Mouse (Mus musculus) liver, embryonic 15.5 days (tissue): ENCODE results near the gene Arhgef19. TPM values are rescaled to one million over a fixed set of nuclear protein-coding genes. Genes with fewer than 3 reads are reported as not detected.

Source experiments
- ATAC-seq: fragments of 200-750 bp; cut with Nextera tagmentation; 2 replicates; pipeline ENCODE4 v1.8.0; 2017; ENCODE audit warnings: moderate number of reproducible peaks, mild to moderate bottlenecking, moderate library complexity; ENCODE audit not compliant: insufficient read depth
- H3K27ac ChIP-seq: fragments of 300-500 bp; sonication (generic); replicated peaks from 2 replicates; pipeline ENCODE4 v1.5.1; 2015; ENCODE audit warnings: mild to moderate bottlenecking, inconsistent platforms
- H3K27me3 ChIP-seq: fragments of 300-500 bp; sonication (generic); 2 replicates; pipeline ENCODE4 v1.6.1; 2015; ENCODE audit warnings: mild to moderate bottlenecking, inconsistent platforms
- H3K36me3 ChIP-seq: fragments of 300-500 bp; sonication (generic); replicated peaks from 2 replicates; pipeline ENCODE4 v1.6.1; 2015; ENCODE audit warnings: moderate library complexity, mild to moderate bottlenecking, inconsistent platforms
- H3K4me1 ChIP-seq: fragments of 300-500 bp; sonication (generic); replicated peaks from 2 replicates; pipeline ENCODE4 v1.6.1; 2015; ENCODE audit warnings: inconsistent platforms
- H3K4me2 ChIP-seq: fragments of 300-500 bp; sonication (generic); 2 replicates; pipeline ENCODE4 v1.6.1; 2015; ENCODE audit warnings: moderate library complexity, mild to moderate bottlenecking, inconsistent platforms
- H3K4me3 ChIP-seq: fragments of 300-500 bp; sonication (generic); replicated peaks from 2 replicates; pipeline ENCODE4 v1.5.1; 2015; ENCODE audit warnings: mild to moderate bottlenecking, inconsistent platforms
- H3K9ac ChIP-seq: fragments of 300-500 bp; sonication (generic); 2 replicates; pipeline ENCODE4 v1.6.1; 2015; ENCODE audit warnings: moderate library complexity, mild to moderate bottlenecking, inconsistent platforms
- H3K9me3 ChIP-seq: fragments of 300-500 bp; sonication (generic); replicated peaks from 2 replicates; pipeline ENCODE4 v1.6.1; 2016; ENCODE audit warnings: inconsistent platforms
- WGBS: fragments of 180-500 bp; shearing (Covaris S2); methylation state at CpG from one replicate; pipeline ENCODE4 v1.1.7; 2015; ENCODE audit warnings: mixed read lengths; ENCODE audit not compliant: insufficient replicate concordance; 5-methylcytosine and 5-hydroxymethylcytosine counted together
- polyA plus RNA-seq: library from polyadenylated mRNA; unstranded; fragments of >200 nt; fragmentation: Nextera tagmentation; extraction: Ambion mirVana; gene quantifications from 2 replicates; pipeline ENCODE4 v1.2.1, GENCODE M21; 2015

Gene Arhgef19
- polyA plus RNA-seq, 1 experiment from 2014 or later, result 1.5 TPM

DNA sequence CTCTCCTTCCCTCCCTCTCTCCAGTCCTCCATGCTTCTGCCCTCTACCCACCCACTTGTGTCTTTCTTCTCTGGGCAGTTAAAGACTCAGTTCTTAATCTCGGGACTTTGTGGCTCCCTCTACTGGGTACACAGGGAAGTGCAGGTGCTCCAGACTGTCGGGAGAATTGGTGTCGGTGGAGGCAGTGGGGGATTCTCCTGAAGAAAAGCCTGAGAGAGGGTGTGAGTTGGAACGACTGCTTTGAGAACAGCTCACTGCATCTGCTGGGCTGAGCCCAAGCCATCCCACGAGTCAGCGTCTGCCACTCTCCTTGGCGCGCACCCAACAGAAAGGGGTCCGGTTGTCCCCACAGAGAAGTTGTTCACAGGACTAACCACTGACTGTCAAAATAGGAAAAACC is 28.5 kb downstream of the Arhgef19 start:
- peaks cover 5% of the 10 kb centered on the region; the same call in 1 of the 2 replicates for H3K4me1 ChIP-seq
- H3K36me3 ChIP-seq, result no peaks in the 10 kb centered on the region
- ATAC-seq, result no peak
- peaks cover 4% of the 10 kb centered on the region; the same call in 1 of the 2 replicates for H3K27me3 ChIP-seq
- H3K4me3 ChIP-seq, result no peak overlapping the region
- H3K9ac ChIP-seq, result no peak overlapping the region
- H3K27ac ChIP-seq, result no peak overlapping the region
- H3K9me3 ChIP-seq, result no peaks in the 10 kb centered on the region
- WGBS, result 33% methylated on average over 9 of the region's 9 CpGs
- no peak overlapping the region for H3K4me2 ChIP-seq

- Histone ChIP-seq H3K4me3 (no peak overlapping the region), H3K4me2 (no peak overlapping the region), H3K9ac (no peak overlapping the region), H3K27me3 (peaks cover 7% of the 10 kb centered on the region; the same call in 1 of the 2 replicates), H3K4me1 (peaks cover 5% of the 10 kb centered on the region; the same call in 1 of the 2 replicates), H3K36me3 (no peaks in the 10 kb centered on the region), H3K27ac (no peak overlapping the region), H3K9me3 (no peaks in the 10 kb centered on the region)
- WGBS, result 40% methylated on average over 4 of the region's 4 CpGs
- ATAC-seq, result no peak
Observed at GRCm38 (mm10) chr4:141268350-141268749, 29.1 kb downstream of the Arhgef19 start.

DNA sequence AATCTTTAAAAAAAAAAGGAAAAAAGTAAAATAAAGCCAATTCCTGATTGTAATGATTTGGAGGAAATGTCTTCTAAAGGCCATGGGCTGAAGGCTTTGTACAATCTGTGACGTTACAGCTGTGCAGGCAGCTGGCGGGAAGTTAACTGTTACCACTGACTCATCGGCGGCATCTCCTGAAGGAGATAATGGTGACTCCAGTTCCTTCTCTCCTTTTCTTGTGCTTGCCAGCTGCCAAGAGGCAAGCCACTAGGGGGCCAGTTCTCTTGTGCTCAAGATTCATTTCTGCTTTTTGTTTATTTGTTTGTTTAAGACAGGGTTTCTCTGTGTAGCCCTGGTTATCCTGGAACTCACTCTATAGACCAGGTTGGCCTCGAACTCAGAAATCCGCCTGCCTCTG is 29.8 kb downstream of the Arhgef19 start:
- 31% methylated on average over 6 of the region's 6 CpGs for WGBS
- Histone ChIP-seq H3K4me1 (peaks cover 9% of the 10 kb centered on the region; the same call in 1 of the 2 replicates), H3K27ac (no peak overlapping the region), H3K9ac (no peak overlapping the region), H3K9me3 (no peaks in the 10 kb centered on the region), H3K4me2 (no peak overlapping the region), H3K36me3 (no peaks in the 10 kb centered on the region), H3K4me3 (no peak overlapping the region), H3K27me3 (peaks cover 7% of the 10 kb centered on the region; the same call in 1 of the 2 replicates)
- ATAC-seq, result no peak

DNA sequence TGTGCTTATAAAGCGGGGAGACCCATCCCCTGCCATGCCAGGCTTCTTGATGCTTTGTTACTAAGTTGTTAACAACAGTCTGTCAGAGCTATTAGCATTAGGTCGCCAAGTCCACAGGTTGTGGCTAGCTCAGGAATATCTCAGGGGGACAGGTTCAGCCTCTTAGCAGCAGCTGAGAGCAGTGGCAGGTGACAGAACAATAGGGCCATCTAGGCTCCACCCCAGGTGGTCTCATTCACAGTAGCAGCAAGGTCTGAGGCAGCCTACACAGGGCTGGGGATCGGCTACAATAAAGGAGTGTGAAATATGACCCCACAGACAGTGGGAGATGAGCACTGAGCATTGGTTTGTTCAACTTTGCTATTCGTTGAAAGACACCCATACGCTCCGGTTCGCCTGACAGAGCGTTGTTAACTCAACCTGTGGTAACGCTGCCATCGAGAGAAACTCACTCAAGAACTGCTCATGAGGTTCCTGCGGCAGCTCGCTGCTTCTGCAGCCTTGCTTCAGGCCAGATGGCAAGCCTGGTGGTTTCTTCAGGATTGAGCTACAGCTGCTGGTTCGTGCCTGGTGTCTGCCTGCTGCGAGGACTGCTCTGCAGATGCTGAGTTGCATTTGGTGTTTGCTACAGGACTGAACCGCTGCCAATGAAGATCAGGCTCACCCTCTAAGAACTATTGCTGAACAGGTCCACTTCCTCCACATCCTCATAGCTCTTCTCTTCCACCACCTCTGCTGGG is 31.1 kb downstream of the Arhgef19 start:
- peaks cover 15% of the 10 kb centered on the region; the same call in 1 of the 2 replicates for H3K4me1 ChIP-seq
- no peaks in the 10 kb centered on the region for H3K9me3 ChIP-seq
- WGBS, result 61% methylated on average over 15 of the region's 15 CpGs
- H3K4me3 ChIP-seq, result no peak overlapping the region
- H3K36me3 ChIP-seq, result no peaks in the 10 kb centered on the region
- no peak for ATAC-seq
- H3K4me2 ChIP-seq, result no peak overlapping the region
- H3K27ac ChIP-seq, result no peak overlapping the region
- H3K9ac ChIP-seq, result no peak overlapping the region
- peaks cover 11% of the 10 kb centered on the region; the same call in 1 of the 2 replicates for H3K27me3 ChIP-seq

DNA sequence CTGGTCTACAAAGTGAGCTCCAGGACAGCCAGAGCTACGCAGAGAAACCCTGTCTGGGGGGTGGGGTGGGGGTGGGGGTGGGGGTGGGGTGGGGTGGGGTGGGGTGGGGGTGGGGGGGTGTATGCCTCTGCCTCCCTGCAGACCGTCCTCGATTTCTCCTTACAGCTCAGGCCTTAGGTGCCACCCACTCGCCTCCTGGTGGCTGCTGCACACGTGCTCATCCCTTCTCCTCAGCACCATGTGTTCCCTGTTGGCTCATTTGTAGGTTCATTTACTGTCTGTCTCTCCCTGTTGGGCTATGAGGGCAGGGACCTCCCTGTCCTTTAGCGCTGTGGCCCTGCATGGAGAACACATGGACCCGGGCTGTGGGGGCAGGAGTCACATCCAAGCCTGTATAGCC is 31.9 kb downstream of the Arhgef19 start:
- H3K9me3 ChIP-seq, result no peaks in the 10 kb centered on the region
- 0 out of 2 replicates have a peak overlapping the region, but pooled peaks have one; percentile 7 for H3K27ac ChIP-seq
- ATAC-seq, result no peak
- H3K36me3 ChIP-seq, result no peaks in the 10 kb centered on the region
- 55% methylated on average over 6 of the region's 7 CpGs for WGBS
- H3K4me2 ChIP-seq, result no peak overlapping the region
- H3K4me3 ChIP-seq, result no peak overlapping the region
- peaks cover 11% of the 10 kb centered on the region; the same call in 1 of the 2 replicates for H3K27me3 ChIP-seq
- peaks cover 15% of the 10 kb centered on the region; the same call in 1 of the 2 replicates for H3K4me1 ChIP-seq
- H3K9ac ChIP-seq, result no peak overlapping the region

DNA sequence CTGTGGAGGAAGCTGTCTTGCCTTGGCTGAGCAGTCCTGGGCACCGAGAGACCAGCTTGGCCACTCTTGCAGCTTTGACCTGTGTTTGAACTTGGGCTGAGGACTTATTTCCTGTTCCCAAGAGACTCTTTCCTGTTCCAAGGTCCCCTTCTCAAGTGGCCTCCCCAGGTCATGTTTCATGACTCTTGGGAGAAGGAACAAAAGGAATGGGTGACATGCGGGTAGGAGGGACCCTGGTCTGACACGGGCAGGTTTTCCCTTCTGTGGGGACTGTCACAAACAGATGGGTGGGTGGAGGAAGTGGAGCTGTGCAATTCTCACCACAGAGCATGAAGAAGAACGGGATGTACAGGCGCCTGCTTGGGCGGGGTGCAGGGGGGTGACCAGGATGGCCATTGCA is 32.4 kb downstream of the Arhgef19 start:
- ATAC-seq, result peak; percentile 32
- no peak overlapping the region for H3K4me2 ChIP-seq
- H3K9me3 ChIP-seq, result no peaks in the 10 kb centered on the region
- no peaks in the 10 kb centered on the region for H3K36me3 ChIP-seq
- no peak overlapping the region for H3K4me3 ChIP-seq
- H3K9ac ChIP-seq, result no peak overlapping the region
- H3K4me1 ChIP-seq, result peaks cover 15% of the 10 kb centered on the region; the same call in 1 of the 2 replicates
- 24% methylated on average over 6 of the region's 6 CpGs for WGBS
- peaks cover 11% of the 10 kb centered on the region; the same call in 1 of the 2 replicates for H3K27me3 ChIP-seq
- H3K27ac ChIP-seq, result 0 out of 2 replicates have a peak overlapping the region, but pooled peaks have one; percentile 7

DNA sequence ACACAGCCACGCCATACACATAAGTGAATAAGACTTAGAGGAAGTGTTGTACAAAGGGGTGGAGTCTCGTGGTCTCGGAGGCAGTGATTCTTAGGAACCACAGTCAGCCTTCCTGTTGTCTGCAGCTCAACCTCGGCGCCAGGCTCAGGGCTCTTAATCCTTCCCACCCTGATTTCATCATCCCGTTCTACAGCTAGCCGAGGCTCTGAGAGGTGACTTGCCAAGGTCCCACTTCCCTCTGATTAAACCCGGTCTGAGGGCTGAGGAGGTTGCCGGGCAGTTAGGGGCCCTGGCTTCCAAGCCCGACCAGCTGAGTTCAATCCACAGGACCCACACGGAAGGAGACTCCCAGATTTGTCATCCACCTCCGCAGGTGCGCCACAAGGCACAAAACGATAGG is 33.6 kb downstream of the Arhgef19 start:
- H3K4me2 ChIP-seq, result peak overlapping the region; percentile 40
- 5% methylated on average over 14 of the region's 14 CpGs for WGBS
- no peak overlapping the region for H3K27ac ChIP-seq
- no peaks in the 10 kb centered on the region for H3K9me3 ChIP-seq
- no peak overlapping the region for H3K4me3 ChIP-seq
- ATAC-seq, result no peak
- peaks cover 11% of the 10 kb centered on the region; the same call in 1 of the 2 replicates for H3K27me3 ChIP-seq
- peaks cover 26% of the 10 kb centered on the region for H3K4me1 ChIP-seq
- no peak overlapping the region for H3K9ac ChIP-seq
- H3K36me3 ChIP-seq, result no peaks in the 10 kb centered on the region

DNA sequence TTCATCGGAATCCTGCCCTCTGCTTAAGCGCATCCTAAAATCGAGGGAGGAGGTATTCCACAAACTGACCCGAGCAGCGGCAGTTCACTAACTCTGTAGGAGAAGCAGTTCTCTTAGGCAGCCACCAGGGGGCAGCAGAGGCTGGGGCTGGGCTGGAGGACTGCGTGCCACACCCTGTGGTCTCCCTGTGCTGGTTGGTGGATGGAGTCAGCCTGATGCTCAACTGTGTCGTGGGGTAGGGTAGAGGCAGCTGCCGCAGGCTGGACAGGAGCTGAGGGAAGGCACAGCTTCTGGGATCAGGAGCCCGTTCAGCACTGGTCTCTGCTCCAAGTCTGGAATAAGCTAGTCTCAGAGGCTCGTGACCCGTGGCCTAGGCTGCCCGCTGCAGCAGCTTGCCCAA is 34.0 kb downstream of the Arhgef19 start:
- Histone ChIP-seq H3K4me2 (peak overlapping the region; percentile 40; the same call in 1 of the 2 replicates), H3K27me3 (peaks cover 11% of the 10 kb centered on the region; the same call in 1 of the 2 replicates), H3K4me1 (peaks cover 30% of the 10 kb centered on the region), H3K4me3 (no peak overlapping the region), H3K9ac (no peak overlapping the region), H3K27ac (no peak overlapping the region), H3K9me3 (no peaks in the 10 kb centered on the region), H3K36me3 (no peaks in the 10 kb centered on the region)
- peak; percentile 37 for ATAC-seq
- 19% methylated on average over 12 of the region's 12 CpGs for WGBS

GRCm38 (mm10) chr4:141274485-141275341 is 35.4 kb downstream of the Arhgef19 start:
- WGBS, result 42% methylated on average over 23 of the region's 23 CpGs
- no peak overlapping the region for H3K9ac ChIP-seq
- no peak overlapping the region for H3K27ac ChIP-seq
- no peaks in the 10 kb centered on the region for H3K36me3 ChIP-seq
- no peak overlapping the region for H3K4me2 ChIP-seq
- no peak for ATAC-seq
- peaks cover 11% of the 10 kb centered on the region; the same call in 1 of the 2 replicates for H3K27me3 ChIP-seq
- peaks cover 35% of the 10 kb centered on the region for H3K4me1 ChIP-seq
- H3K4me3 ChIP-seq, result no peak overlapping the region
- H3K9me3 ChIP-seq, result no peaks in the 10 kb centered on the region

DNA sequence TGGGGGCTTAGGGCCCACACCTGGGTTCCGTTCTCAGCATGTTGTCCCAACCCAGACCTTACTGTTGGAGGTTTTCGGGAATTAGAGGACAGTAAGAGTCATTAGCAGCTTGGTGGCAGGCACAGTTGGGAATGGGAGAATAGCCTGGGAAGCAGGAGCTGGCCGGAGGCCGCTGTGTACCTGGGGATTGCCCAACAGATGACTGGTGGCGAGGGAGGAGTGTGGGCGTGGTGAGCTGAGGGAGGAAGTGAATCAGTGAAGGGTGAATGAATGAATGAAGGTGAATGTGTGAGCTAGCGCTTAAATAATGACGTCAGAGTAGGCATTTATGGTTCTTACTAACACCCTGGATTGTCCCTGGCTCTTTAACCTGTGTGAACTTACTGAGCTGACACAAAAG is 37.9 kb downstream of the Arhgef19 start:
- ATAC-seq, result no peak
- Histone ChIP-seq H3K36me3 (no peaks in the 10 kb centered on the region), H3K9ac (no peak overlapping the region), H3K4me1 (peaks cover 47% of the 10 kb centered on the region), H3K4me2 (no peak overlapping the region), H3K4me3 (no peak overlapping the region), H3K27me3 (peaks cover 12% of the 10 kb centered on the region; the same call in 1 of the 2 replicates), H3K9me3 (no peaks in the 10 kb centered on the region), H3K27ac (no peak overlapping the region)
- WGBS, result 61% methylated on average over 8 of the region's 8 CpGs

- no peaks in the 10 kb centered on the region for H3K36me3 ChIP-seq
- H3K9me3 ChIP-seq, result no peaks in the 10 kb centered on the region
- ATAC-seq, result no peak
- peaks cover 48% of the 10 kb centered on the region for H3K4me1 ChIP-seq
- WGBS, result 41% methylated on average over 7 of the region's 7 CpGs
- no peak overlapping the region for H3K4me3 ChIP-seq
- H3K27ac ChIP-seq, result peak overlapping the region; percentile 66
- no peak overlapping the region for H3K9ac ChIP-seq
- H3K4me2 ChIP-seq, result no peak overlapping the region; the same call in 1 of the 2 replicates
- 0 out of 2 replicates have a peak, but pooled peaks cover 11% of the 10 kb centered on the region for H3K27me3 ChIP-seq
Observed at GRCm38 (mm10) chr4:141278154-141278553, 38.9 kb downstream of the Arhgef19 start.
